Mouse (Mus musculus) forebrain, embryonic 15.5 days (tissue): ENCODE results near the gene Aurka. TPM values are rescaled to one million over a fixed set of nuclear protein-coding genes. Genes with fewer than 3 reads are reported as not detected.

Experiments
- polyA plus RNA-seq: library from polyadenylated mRNA; unstranded; fragments of >200 nt; fragmentation: Nextera tagmentation; extraction: Ambion mirVana; gene quantifications from 2 replicates; pipeline ENCODE4 v1.2.1, GENCODE M21; 2015

Gene Aurka
- polyA plus RNA-seq, 1 experiment from 2014 or later = 47.7 TPM

Other genes with a start within 250 kb of the Aurka start
- gene Mc3r, start 122.0 kb downstream of the Aurka start, polyA plus RNA-seq = 0.18 and 0.24 TPM in 2 replicates
- gene Fam210b, start 25.0 kb downstream of the Aurka start, polyA plus RNA-seq = 75.9 and 76.8 TPM in 2 replicates
- gene Cstf1, start 146 bp upstream of the Aurka start, polyA plus RNA-seq = 30.8 and 35.8 TPM in 2 replicates
- 0.05 and 0.09 TPM in 2 replicates for gene Cass4, start 23.3 kb upstream of the Aurka start, polyA plus RNA-seq
- 101 and 103 TPM in 2 replicates for gene Rtf2, start 70.0 kb upstream of the Aurka start, polyA plus RNA-seq
- 2.1 and 2.3 TPM in 2 replicates for gene Gcnt7, start 88.1 kb upstream of the Aurka start, polyA plus RNA-seq
- gene Fam209, start 102.0 kb upstream of the Aurka start, polyA plus RNA-seq = 0.25 and 0.65 TPM in 2 replicates
- 25.6 and 30.2 TPM in 2 replicates for gene Tfap2c, start 179.1 kb upstream of the Aurka start, polyA plus RNA-seq